Mouse (Mus musculus) G1E (cell line): ENCODE data around the gene Rassf2.

Source experiments
- CTCF ChIP-seq: IDR thresholded peaks from 2 replicates; pipeline ENCODE4 v1.5.1; 2012; ENCODE audit warnings: low read depth, low read length, inconsistent platforms, mixed read lengths
- GATA1 ChIP-seq: IDR thresholded peaks from 2 replicates; pipeline ENCODE4 v1.6.1; 2012; ENCODE audit warnings: borderline replicate concordance, low read length, inconsistent platforms, mixed read lengths
- GATA2 ChIP-seq: IDR thresholded peaks from 2 replicates; pipeline ENCODE4 v1.6.1; 2012; ENCODE audit warnings: low read depth, low read length, inconsistent platforms, borderline replicate concordance

GRCm38 (mm10) chr2:132047364-132047763, 17.3 kb upstream of the Rassf2 start:
- TF ChIP-seq GATA1 (no peak), GATA2 (no peak), CTCF (no peak)
